Mouse (Mus musculus): ENCODE results near the gene E130114P18Rik. TPM values are rescaled to one million over a fixed set of nuclear protein-coding genes. Genes with fewer than 3 reads are reported as not detected.

The E130114P18Rik gene
- polyA plus RNA-seq, 1 experiment from 2014 or later = 39.8 TPM

GRCm38 (mm10) chr4:97774446-97774950 lies 3.4 kb downstream of the E130114P18Rik start:
- Histone ChIP-seq H3K9me3 (no peaks in the 10 kb centered on the region), H3K4me2 (replicated peaks) (peak overlapping the region; percentile 55), H3K27ac (replicated peaks) (peak overlapping the region; percentile 97), H3K4me3 (peak overlapping the region; percentile 83), H3K4me1 (peaks cover 41% of the 10 kb centered on the region), H3K27me3 (no peaks in the 10 kb centered on the region), H3K9ac (replicated peaks) (peak overlapping the region; percentile 38; the same call in 1 of the 2 replicates), H3K36me3 (no peaks in the 10 kb centered on the region)
- no peak for ATAC-seq (replicated peaks)
- 10% methylated on average over 4 of the region's 4 CpGs for WGBS

DNA sequence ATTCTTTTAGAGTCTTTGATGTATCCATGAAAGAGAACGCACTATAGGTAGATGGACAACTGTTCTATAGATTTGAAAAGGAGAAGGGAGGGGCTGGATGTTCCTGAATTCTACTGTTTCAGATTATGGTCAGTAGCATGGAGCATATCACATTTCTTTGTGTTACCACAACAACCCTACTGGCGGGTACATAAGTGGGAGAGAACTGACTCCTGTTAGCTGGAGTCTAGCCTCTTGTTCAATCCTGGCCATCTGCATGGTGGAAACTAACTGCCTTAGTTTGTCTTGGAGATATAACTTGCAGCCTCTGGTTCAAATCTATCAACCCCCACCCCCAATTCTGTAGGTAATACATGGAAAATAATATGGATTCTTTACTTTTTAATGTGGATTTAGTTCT lies 4.1 kb downstream of the E130114P18Rik start:
- Histone ChIP-seq H3K4me2 (replicated peaks) (peak overlapping the region; percentile 58), H3K4me1 (peaks cover 39% of the 10 kb centered on the region), H3K9me3 (no peaks in the 10 kb centered on the region), H3K27ac (replicated peaks) (peak overlapping the region; percentile 97), H3K4me3 (peak overlapping the region; percentile 46), H3K36me3 (no peaks in the 10 kb centered on the region), H3K27me3 (no peaks in the 10 kb centered on the region), H3K9ac (replicated peaks) (no peak overlapping the region; the same call in 1 of the 2 replicates)
- WGBS = 39% methylated on average over 2 of the region's 2 CpGs
- no peak for ATAC-seq (replicated peaks)

DNA sequence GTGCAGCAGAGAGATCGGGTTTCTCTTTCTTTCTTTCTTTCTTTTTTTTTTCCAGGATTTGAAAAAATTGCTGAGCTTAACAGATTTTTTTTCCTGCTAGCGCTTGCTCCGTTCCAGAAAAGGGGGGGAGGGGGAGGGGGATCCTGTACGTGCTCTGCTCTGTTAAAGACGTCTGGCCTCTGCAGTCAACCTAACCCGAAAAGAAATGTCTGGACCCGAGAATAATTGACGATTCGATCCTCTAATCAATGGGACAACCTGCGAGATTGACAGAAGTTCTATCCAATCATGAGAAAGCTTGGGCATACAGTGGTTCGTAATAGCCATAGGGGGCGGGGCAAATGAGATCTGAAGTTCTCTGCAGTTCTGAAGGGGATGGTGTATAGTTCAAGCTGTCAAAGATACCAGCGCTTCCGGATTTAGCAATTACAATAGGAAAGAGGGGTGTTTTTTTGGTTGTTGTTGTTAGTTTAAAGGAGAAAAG lies 4.7 kb downstream of the E130114P18Rik start:
- Histone ChIP-seq H3K9ac (replicated peaks) (0 out of 2 replicates have a peak overlapping the region, but pooled peaks have one; percentile 48), H3K4me3 (peak overlapping the region; percentile 46), H3K4me1 (peaks cover 39% of the 10 kb centered on the region), H3K36me3 (no peaks in the 10 kb centered on the region), H3K27me3 (no peaks in the 10 kb centered on the region), H3K27ac (replicated peaks) (peak overlapping the region; percentile 97), H3K9me3 (no peaks in the 10 kb centered on the region), H3K4me2 (replicated peaks) (peak overlapping the region; percentile 58)
- WGBS = 0% methylated on average over 14 of the region's 14 CpGs
- peak; percentile 78 for ATAC-seq (replicated peaks)

DNA sequence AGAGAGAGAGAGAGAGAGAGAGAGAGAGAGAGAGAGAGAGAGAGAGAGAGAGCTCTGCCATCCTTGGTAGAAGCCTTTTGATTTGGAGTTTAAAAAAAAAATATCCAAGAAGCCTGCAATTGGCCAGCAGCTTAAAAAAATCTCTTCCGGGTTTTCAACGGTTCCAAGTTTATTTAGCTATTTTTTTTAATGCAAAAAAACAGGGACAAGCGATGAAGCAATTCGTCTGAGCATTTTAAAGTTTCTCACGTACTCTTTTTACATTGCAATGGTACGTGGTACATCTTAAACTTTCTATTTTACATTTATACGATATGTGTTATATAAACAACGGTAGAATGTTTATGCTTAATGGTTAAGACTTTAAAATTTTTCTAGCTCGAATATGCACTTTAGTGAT lies 5.2 kb downstream of the E130114P18Rik start, which contains the start of gene Nfia:
TSS of gene Nfia (plus strand) at position 94 of the 400 bp plus-strand sequence.
- Histone ChIP-seq H3K36me3 (no peaks in the 10 kb centered on the region), H3K9me3 (no peaks in the 10 kb centered on the region), H3K4me3 (peak within 1 kb of the TSS; percentile 46), H3K4me2 (replicated peaks) (peak within 1 kb of the TSS; percentile 58), H3K27ac (replicated peaks) (peak within 1 kb of the TSS; percentile 97), H3K4me1 (peaks cover 39% of the 10 kb centered on the region), H3K9ac (replicated peaks) (peak within 1 kb of the TSS; percentile 48), H3K27me3 (no peaks in the 10 kb centered on the region)
- no peak for ATAC-seq (replicated peaks)
- 0% methylated on average over 9 of the region's 9 CpGs for WGBS

DNA sequence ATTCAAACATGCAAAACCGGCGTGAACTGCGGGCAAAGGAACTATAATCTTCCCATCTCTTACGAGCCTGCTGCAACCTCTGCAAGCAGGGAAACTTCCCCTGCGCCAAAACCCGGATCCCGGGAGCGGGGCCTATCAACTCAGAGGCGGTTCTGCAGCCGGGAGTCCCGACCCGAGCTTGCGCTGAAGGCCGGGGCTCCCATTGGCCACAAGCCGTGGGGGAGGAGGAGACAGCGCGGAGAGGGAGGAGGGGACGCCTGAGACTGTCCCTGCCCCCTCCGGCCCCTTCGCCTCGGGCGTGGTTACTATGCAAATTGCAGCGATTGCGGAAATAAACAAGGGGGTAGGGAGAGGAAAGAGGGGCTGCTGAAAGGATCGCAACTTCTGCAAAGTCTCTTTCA lies 5.8 kb downstream of the E130114P18Rik start:
- WGBS = under 1% methylated on average over 25 of the region's 25 CpGs
- Histone ChIP-seq H3K4me2 (replicated peaks) (peak overlapping the region; percentile 58), H3K9me3 (no peaks in the 10 kb centered on the region), H3K4me1 (peaks cover 39% of the 10 kb centered on the region), H3K27me3 (no peaks in the 10 kb centered on the region), H3K9ac (replicated peaks) (peak overlapping the region; percentile 48), H3K27ac (replicated peaks) (peak overlapping the region; percentile 97), H3K36me3 (no peaks in the 10 kb centered on the region), H3K4me3 (peak overlapping the region; percentile 46)
- ATAC-seq (replicated peaks) = peak; percentile 91

DNA sequence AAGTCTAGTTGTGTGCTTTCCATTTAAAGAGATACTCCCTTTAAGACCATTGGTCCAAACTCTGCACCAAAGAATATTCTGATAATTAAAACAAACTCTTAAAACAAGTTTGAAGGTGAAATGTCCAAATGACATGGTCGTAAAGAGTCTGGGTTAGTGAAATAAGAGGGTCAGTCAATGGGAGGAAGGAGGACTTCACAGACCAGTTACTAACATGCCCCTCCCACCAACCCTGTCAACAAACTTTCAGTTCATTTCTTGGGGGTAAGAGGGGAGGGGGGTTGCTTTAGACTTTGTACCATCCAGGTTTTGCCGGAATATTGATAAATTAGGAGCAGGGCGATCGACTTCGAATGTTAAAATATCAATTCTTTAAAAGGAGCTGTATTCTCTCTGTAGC lies 6.5 kb downstream of the E130114P18Rik start:
- 10% methylated on average over 5 of the region's 5 CpGs for WGBS

GRCm38 (mm10) chr4:97769861-97770260 lies 8.0 kb downstream of the E130114P18Rik start:
- H3K9me3 ChIP-seq = no peaks in the 10 kb centered on the region
- no peak overlapping the region for H3K4me3 ChIP-seq
- H3K27ac ChIP-seq (replicated peaks) = no peak overlapping the region
- no peaks in the 10 kb centered on the region for H3K27me3 ChIP-seq
- ATAC-seq (replicated peaks) = no peak
- no peak overlapping the region for H3K4me2 ChIP-seq (replicated peaks)
- H3K9ac ChIP-seq (replicated peaks) = no peak overlapping the region
- H3K36me3 ChIP-seq = no peaks in the 10 kb centered on the region
- peaks cover 19% of the 10 kb centered on the region for H3K4me1 ChIP-seq
- no CpG with 5 or more reads among the region's 1 CpGs for WGBS

More for the DNA sequence above, 6.5 kb downstream of the E130114P18Rik start:
- Histone ChIP-seq H3K27ac (replicated peaks) (peak overlapping the region; percentile 97), H3K4me1 (peaks cover 34% of the 10 kb centered on the region), H3K4me2 (replicated peaks) (peak overlapping the region; percentile 58), H3K4me3 (peak overlapping the region; percentile 46), H3K27me3 (no peaks in the 10 kb centered on the region), H3K9me3 (no peaks in the 10 kb centered on the region), H3K36me3 (no peaks in the 10 kb centered on the region), H3K9ac (replicated peaks) (peak overlapping the region; percentile 48)
- no peak for ATAC-seq (replicated peaks)

- Histone ChIP-seq H3K4me2 (replicated peaks) (no peak overlapping the region), H3K4me3 (no peak overlapping the region), H3K27ac (replicated peaks) (no peak overlapping the region), H3K4me1 (peaks cover 5% of the 10 kb centered on the region), H3K36me3 (no peaks in the 10 kb centered on the region), H3K9me3 (no peaks in the 10 kb centered on the region), H3K27me3 (no peaks in the 10 kb centered on the region), H3K9ac (replicated peaks) (no peak overlapping the region)
- WGBS = 91% methylated on average over 5 of the region's 5 CpGs
- ATAC-seq (replicated peaks) = no peak
Observed at GRCm38 (mm10) chr4:97767516-97767915, 10.4 kb downstream of the E130114P18Rik start.

- Histone ChIP-seq H3K27me3 (no peaks in the 10 kb centered on the region), H3K4me3 (no peak overlapping the region), H3K4me2 (replicated peaks) (no peak overlapping the region), H3K9me3 (no peaks in the 10 kb centered on the region), H3K27ac (replicated peaks) (no peak overlapping the region), H3K4me1 (peaks cover 5% of the 10 kb centered on the region), H3K9ac (replicated peaks) (no peak overlapping the region), H3K36me3 (no peaks in the 10 kb centered on the region)
- no peak for ATAC-seq (replicated peaks)
- 82% methylated on average over 4 of the region's 4 CpGs for WGBS
Observed at GRCm38 (mm10) chr4:97767025-97767424, 10.9 kb downstream of the E130114P18Rik start.

DNA sequence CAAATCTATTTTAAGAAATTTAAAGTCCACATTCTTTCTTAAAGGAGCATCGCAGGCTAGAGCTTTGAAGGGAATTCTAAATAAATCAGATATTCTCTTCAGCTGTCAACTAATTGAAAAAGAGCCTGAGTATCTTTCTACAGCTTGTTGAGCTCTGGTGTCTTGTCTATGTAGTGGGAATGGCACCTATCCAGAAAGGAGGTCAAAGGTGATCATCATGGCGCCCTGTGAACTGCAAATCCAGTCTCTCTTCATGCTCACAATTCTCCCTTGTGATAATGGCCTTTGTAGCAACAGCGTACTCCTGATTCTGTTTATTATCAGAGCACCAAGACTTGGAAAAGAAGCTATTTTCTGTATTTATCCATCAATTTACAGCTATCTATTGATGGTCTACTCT lies 11.8 kb downstream of the E130114P18Rik start:
- 88% methylated on average over 3 of the region's 3 CpGs for WGBS
- Histone ChIP-seq H3K27ac (replicated peaks) (no peak overlapping the region), H3K4me2 (replicated peaks) (no peak overlapping the region), H3K36me3 (no peaks in the 10 kb centered on the region), H3K4me1 (no peaks in the 10 kb centered on the region), H3K9me3 (no peaks in the 10 kb centered on the region), H3K27me3 (no peaks in the 10 kb centered on the region), H3K4me3 (no peak overlapping the region), H3K9ac (replicated peaks) (no peak overlapping the region)
- ATAC-seq (replicated peaks) = no peak

DNA sequence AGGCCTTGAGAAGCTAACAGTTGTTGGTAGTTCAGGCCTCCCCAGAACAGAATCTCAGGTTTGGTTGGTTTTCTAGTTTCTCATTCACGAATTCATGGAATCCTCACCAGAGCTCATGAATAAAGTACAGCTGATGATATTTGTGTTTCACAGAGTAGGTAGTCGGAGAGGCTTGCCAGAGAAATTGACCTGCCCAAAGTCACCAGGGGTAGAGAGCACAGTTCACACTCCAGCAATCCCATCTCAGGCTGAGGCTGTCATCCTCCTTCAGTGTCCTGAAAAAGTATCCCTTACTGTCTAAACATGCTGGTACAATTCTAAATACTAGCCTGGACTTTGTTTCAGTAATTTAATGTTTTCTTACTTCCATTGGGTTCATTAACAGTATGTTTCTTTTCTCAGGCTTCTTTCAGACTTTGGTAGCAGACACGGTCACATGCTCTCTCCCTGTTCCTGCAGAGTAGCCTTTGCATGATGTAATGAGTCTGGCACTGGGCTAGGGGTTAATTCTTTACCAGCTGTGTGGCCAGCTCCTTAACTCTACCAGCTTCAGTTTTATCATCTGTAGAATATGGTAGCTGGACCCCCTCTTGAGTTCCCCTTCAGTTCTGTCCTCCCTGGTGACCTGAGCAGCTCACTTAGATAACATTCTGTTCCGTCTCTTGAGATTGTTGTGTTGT lies 12.4 kb downstream of the E130114P18Rik start:
- ATAC-seq (replicated peaks) = no peak
- no peaks in the 10 kb centered on the region for H3K27me3 ChIP-seq
- no peaks in the 10 kb centered on the region for H3K9me3 ChIP-seq
- H3K4me1 ChIP-seq = no peaks in the 10 kb centered on the region
- 77% methylated on average over 4 of the region's 4 CpGs for WGBS
- no peaks in the 10 kb centered on the region for H3K36me3 ChIP-seq
- no peak overlapping the region for H3K4me3 ChIP-seq
- no peak overlapping the region for H3K27ac ChIP-seq (replicated peaks)
- no peak overlapping the region for H3K4me2 ChIP-seq (replicated peaks)
- H3K9ac ChIP-seq (replicated peaks) = no peak overlapping the region

GRCm38 (mm10) chr4:97764616-97765015 lies 13.3 kb downstream of the E130114P18Rik start:
- no peaks in the 10 kb centered on the region for H3K36me3 ChIP-seq
- no peaks in the 10 kb centered on the region for H3K27me3 ChIP-seq
- no peak overlapping the region for H3K4me2 ChIP-seq (replicated peaks)
- WGBS = 42% methylated on average over 4 of the region's 4 CpGs
- no peak overlapping the region for H3K9ac ChIP-seq (replicated peaks)
- no peak overlapping the region for H3K27ac ChIP-seq (replicated peaks)
- H3K9me3 ChIP-seq = no peaks in the 10 kb centered on the region
- no peak overlapping the region for H3K4me3 ChIP-seq
- no peak for ATAC-seq (replicated peaks)
- no peaks in the 10 kb centered on the region for H3K4me1 ChIP-seq

Measured in forebrain, embryonic 15.5 days (tissue).